Comparison of ENCODE assay signal across 8 mouse cellular contexts in the genomic region with DNA sequence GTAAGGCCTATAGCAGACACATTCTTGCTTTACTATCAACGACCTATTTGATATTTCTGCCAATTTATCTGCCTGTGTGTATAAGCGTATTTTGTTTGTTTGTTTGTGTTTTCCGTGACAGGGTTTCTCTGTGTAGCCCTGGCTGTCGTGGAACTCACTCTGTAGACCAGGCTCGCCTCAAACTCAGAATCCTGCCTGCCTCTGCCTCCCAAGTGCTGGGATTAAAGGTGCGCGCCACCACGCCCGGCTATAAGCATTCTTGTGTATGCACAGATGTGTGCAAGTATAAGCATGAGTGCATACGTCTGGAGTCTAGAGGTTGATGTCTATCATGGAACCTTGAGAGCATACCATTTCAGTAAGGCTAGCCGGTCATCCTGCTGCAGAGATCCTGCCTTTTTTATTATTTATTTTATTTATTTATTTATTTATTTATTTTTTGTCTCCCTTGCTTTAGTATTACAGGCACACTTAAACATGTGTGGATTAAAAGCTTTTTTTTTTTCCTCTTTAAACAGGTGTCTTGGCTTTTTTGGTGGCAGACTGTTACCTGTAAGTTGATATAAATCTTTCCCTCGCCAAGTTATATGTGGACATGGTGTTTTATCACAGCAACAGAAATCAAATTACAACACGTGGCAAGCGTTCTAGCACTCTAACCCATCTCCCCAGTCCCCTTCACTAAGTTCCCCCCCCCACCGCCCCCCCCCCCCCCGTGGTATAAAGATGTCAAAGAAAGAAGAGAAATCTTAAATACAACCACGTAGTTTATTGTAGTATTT. TPM values are rescaled to one million over a fixed set of nuclear protein-coding genes. Genes with fewer than 3 reads are reported as not detected.
DNase-seq lines count a peak whose midpoint lies in the region; ATAC-seq lines count a peak whose summit lies in the region.

No protein-coding gene starts in this region.

- DNase-seq in cerebellum, adult 9-11 months = peak; percentile 53
- DNase-seq in neural tube, embryonic 11.5 days (ENCODE audit: low spot score) = no peak
- DNase-seq in neural tube, embryonic 10.5 days (ENCODE audit: extremely low spot score, low spot score) = no peak
- DNase-seq in gastrocnemius, postnatal 4 days (ENCODE audit: low spot score in 2 of 2) = no peak
- DNase-seq in left cerebral cortex, postnatal 36 days (ENCODE audit: low spot score in 2 of 2) = no peak

- H3K9me3 ChIP-seq in neural tube, embryonic 11.5 days (ENCODE audit: control insufficient read depth, low read length) = no peaks in the 10 kb centered on the region
- no peaks in the 10 kb centered on the region for H3K9me3 ChIP-seq in liver, embryonic 12.5 days (replicated peaks)

- no peaks in the 10 kb centered on the region for H3K36me3 ChIP-seq in neural tube, embryonic 11.5 days (ENCODE audit: control insufficient read depth, insufficient read depth, low read length)
- no peaks in the 10 kb centered on the region for H3K36me3 ChIP-seq in liver, embryonic 12.5 days

- no peak for ATAC-seq in cerebellum, adult (ENCODE audit: insufficient number of reproducible peaks, low FRiP score, low TSS enrichment)
- ATAC-seq in neural tube, embryonic 11.5 days (ENCODE audit: insufficient read depth, low FRiP score, low TSS enrichment) = no peak
- no peak for ATAC-seq in liver, embryonic 12.5 days
- no peak for ATAC-seq in megakaryocyte-erythroid progenitor cell, adult 5-6 weeks (replicated peaks; ENCODE audit: low FRiP score, low TSS enrichment, poor library complexity, severe bottlenecking)

- peak overlapping the region; percentile 54 for H3K4me2 ChIP-seq in neural tube, embryonic 11.5 days (ENCODE audit: low read depth)
- H3K4me2 ChIP-seq in liver, embryonic 12.5 days = peak overlapping the region; percentile 79

- H3K4me1 ChIP-seq in neural tube, embryonic 11.5 days (ENCODE audit: control insufficient read depth, insufficient read depth, low read length) = peaks cover 5% of the 10 kb centered on the region; the same call in 1 of the 2 replicates
- peaks cover 34% of the 10 kb centered on the region for H3K4me1 ChIP-seq in liver, embryonic 12.5 days

- peak overlapping the region; percentile 95; the same call in 1 of the 2 replicates for H3K27ac ChIP-seq in neural tube, embryonic 11.5 days (ENCODE audit: low read depth, low read length)
- H3K27ac ChIP-seq in liver, embryonic 12.5 days = peak overlapping the region; percentile 99

- 68% methylated on average over 15 of the region's 17 CpGs for WGBS in neural tube, embryonic 11.5 days
- WGBS in liver, embryonic 12.5 days (ENCODE audit: insufficient replicate concordance) = 52% methylated on average over 17 of the region's 17 CpGs

- H3K9ac ChIP-seq in neural tube, embryonic 11.5 days (ENCODE audit: low read length) = peak overlapping the region; percentile 83
- peak overlapping the region; percentile 88 for H3K9ac ChIP-seq in liver, embryonic 12.5 days

- intact Hi-C loops in left cerebral cortex, postnatal 36 days (cut with DNase I) = loop anchor here (5.0 kb wide), 1 partner anchor 62 kb away; no protein-coding TSS in a partner anchor

- peak overlapping the region; percentile 89 for H3K4me3 ChIP-seq in neural tube, embryonic 11.5 days (ENCODE audit: low read depth, low read length)
- peak overlapping the region; percentile 79 for H3K4me3 ChIP-seq in liver, embryonic 12.5 days

- no peaks in the 10 kb centered on the region for H3K27me3 ChIP-seq in neural tube, embryonic 11.5 days (ENCODE audit: control insufficient read depth, insufficient read depth, low read length)
- no peaks in the 10 kb centered on the region for H3K27me3 ChIP-seq in liver, embryonic 12.5 days (replicated peaks)

RNA-seq across cellular contexts. Expression of a gene that starts 1.0 kb away (rescaled TPM):
- 36.0 and 38.4 TPM in 2 replicates for polyA plus RNA-seq in neural tube, embryonic 11.5 days (2014; fragmentation: Nextera tagmentation; extraction: Ambion mirVana)
- polyA plus RNA-seq in liver, embryonic 12.5 days (2016; fragmentation: Nextera tagmentation; extraction: Ambion mirVana) = 30.7 and 32.5 TPM in 2 replicates
- total RNA-seq in gastrocnemius, postnatal 4 days (2021) = 10 to 100 TPM; 39.0 to 48.2 TPM
- 60.4 and 70.3 TPM in 2 replicates for total RNA-seq in megakaryocyte-erythroid progenitor cell, adult 5-6 weeks (2014; fragmentation: Nextera tagmentation)
- total RNA-seq in megakaryocyte-erythroid progenitor cell, adult 5-6 weeks (2017) = 51.7 and 60.3 TPM in 2 replicates
- total RNA-seq in left cerebral cortex, postnatal 36 days (2021) = 10 to 100 TPM; 37.5 to 43.2 TPM

RNA-seq across cellular contexts. Expression of a gene that starts 8.7 kb away (rescaled TPM):
- 22.7 TPM in 2 replicates for polyA plus RNA-seq in neural tube, embryonic 11.5 days (2014; fragmentation: Nextera tagmentation; extraction: Ambion mirVana)
- polyA plus RNA-seq in liver, embryonic 12.5 days (2016; fragmentation: Nextera tagmentation; extraction: Ambion mirVana) = 24.8 and 25.3 TPM in 2 replicates
- 10 to 100 TPM; 36.8 to 46.9 TPM for total RNA-seq in gastrocnemius, postnatal 4 days (2021)
- total RNA-seq in megakaryocyte-erythroid progenitor cell, adult 5-6 weeks (2014; fragmentation: Nextera tagmentation) = 14.0 and 15.1 TPM in 2 replicates
- 25.2 and 34.4 TPM in 2 replicates for total RNA-seq in megakaryocyte-erythroid progenitor cell, adult 5-6 weeks (2017)
- total RNA-seq in left cerebral cortex, postnatal 36 days (2021) = 10 to 100 TPM; 67.1 to 75.2 TPM

RNA-seq across cellular contexts. Expression of a gene that starts 45.0 kb away (rescaled TPM):
- polyA plus RNA-seq in neural tube, embryonic 11.5 days (2014; fragmentation: Nextera tagmentation; extraction: Ambion mirVana) = not detected in 2 replicates
- not detected in 2 replicates for polyA plus RNA-seq in liver, embryonic 12.5 days (2016; fragmentation: Nextera tagmentation; extraction: Ambion mirVana)
- 1 to 10 TPM in 1 of 2 experiments, under 1 TPM in 1; 0.60 to 1.3 TPM for total RNA-seq in gastrocnemius, postnatal 4 days (2021)
- not detected in 2 replicates for total RNA-seq in megakaryocyte-erythroid progenitor cell, adult 5-6 weeks (2014; fragmentation: Nextera tagmentation)
- not detected in 2 replicates for total RNA-seq in megakaryocyte-erythroid progenitor cell, adult 5-6 weeks (2017)
- 1 to 10 TPM in 1 of 2 experiments, under 1 TPM in 1; 0.67 to 1.6 TPM for total RNA-seq in left cerebral cortex, postnatal 36 days (2021)

RNA-seq across cellular contexts. Expression of a gene that starts 59.5 kb away (rescaled TPM):
- polyA plus RNA-seq in neural tube, embryonic 11.5 days (2014; fragmentation: Nextera tagmentation; extraction: Ambion mirVana) = not detected in 2 replicates
- not detected in 2 replicates for polyA plus RNA-seq in liver, embryonic 12.5 days (2016; fragmentation: Nextera tagmentation; extraction: Ambion mirVana)
- not detected for total RNA-seq in gastrocnemius, postnatal 4 days (2021)
- not detected in 2 replicates for total RNA-seq in megakaryocyte-erythroid progenitor cell, adult 5-6 weeks (2014; fragmentation: Nextera tagmentation)
- total RNA-seq in megakaryocyte-erythroid progenitor cell, adult 5-6 weeks (2017) = not detected in 2 replicates
- total RNA-seq in left cerebral cortex, postnatal 36 days (2021) = not detected
